Mouse (Mus musculus): ENCODE measurements around the gene Olfr466. TPM values are rescaled to one million over a fixed set of nuclear protein-coding genes. Genes with fewer than 3 reads are reported as not detected.

Gene Olfr466
- total RNA-seq (2022), result not detected

- DNase-seq (ENCODE audit: low spot score), result no peak
Observed at GRCm38 (mm10) chr13:65149940-65150339, at the start of gene Olfr466. TSS of gene Olfr466 (plus strand) at chr13:65150240.

- no peak for DNase-seq (ENCODE audit: low spot score)
Observed at GRCm38 (mm10) chr13:65100678-65101077, 49.4 kb upstream of the Olfr466 start.

GRCm38 (mm10) chr13:65101232-65101631 lies 48.8 kb upstream of the Olfr466 start:
- no peak for DNase-seq (ENCODE audit: low spot score)

GRCm38 (mm10) chr13:65111961-65112360 lies 38.1 kb upstream of the Olfr466 start:
- peak; percentile 6 for DNase-seq (ENCODE audit: low spot score)

- peak; percentile 94 for DNase-seq (ENCODE audit: low spot score)
Observed at GRCm38 (mm10) chr13:65112459-65113110, 37.5 kb upstream of the Olfr466 start, which contains the start of gene Mfsd14b. TSS of gene Mfsd14b (minus strand) at chr13:65112975.

GRCm38 (mm10) chr13:65113239-65113638 lies 36.8 kb upstream of the Olfr466 start:
- no peak for DNase-seq (ENCODE audit: low spot score)

- DNase-seq (ENCODE audit: low spot score), result no peak
Observed at GRCm38 (mm10) chr13:65120984-65121383, 29.1 kb upstream of the Olfr466 start.

GRCm38 (mm10) chr13:65122111-65122510 lies 27.9 kb upstream of the Olfr466 start:
- no peak for DNase-seq (ENCODE audit: low spot score)

GRCm38 (mm10) chr13:65127063-65127847 lies 22.8 kb upstream of the Olfr466 start:
- no peak for DNase-seq (ENCODE audit: low spot score)

GRCm38 (mm10) chr13:65137789-65138188 lies 12.3 kb upstream of the Olfr466 start, which contains the start of gene Olfr465-ps1:
TSS of gene Olfr465-ps1 (plus strand) at chr13:65138089.
- DNase-seq (ENCODE audit: low spot score), result no peak

GRCm38 (mm10) chr13:65174102-65174501 lies 24.1 kb downstream of the Olfr466 start:
- no peak for DNase-seq (ENCODE audit: low spot score)

- no peak for DNase-seq (ENCODE audit: low spot score)
Observed at GRCm38 (mm10) chr13:65175734-65176471, 25.9 kb downstream of the Olfr466 start.

GRCm38 (mm10) chr13:65176472-65177091 lies 26.5 kb downstream of the Olfr466 start:
- no peak for DNase-seq (ENCODE audit: low spot score)

GRCm38 (mm10) chr13:65200667-65201066 lies 50.6 kb downstream of the Olfr466 start:
- no peak for DNase-seq (ENCODE audit: low spot score)

Other genes starting within 250 kb of the Olfr466 start
- under 1 TPM in 1 of 4 experiments, not detected in 3; 0.03 TPM for gene Cntnap3, start 246.3 kb upstream of the Olfr466 start, total RNA-seq (2022)
- not detected for gene Spata31, start 232.8 kb upstream of the Olfr466 start, total RNA-seq (2022)
- gene Spata31d1c, start 117.2 kb upstream of the Olfr466 start, total RNA-seq (2022), result not detected
- gene Prss47, start 97.5 kb upstream of the Olfr466 start, total RNA-seq (2022), result not detected
- gene Mfsd14b, start 37.3 kb upstream of the Olfr466 start, total RNA-seq (2022), result 10 to 100 TPM; 11.7 to 14.3 (median 13.0) TPM
- not detected for gene Olfr465-ps1, start 12.2 kb upstream of the Olfr466 start, total RNA-seq (2022)
- not detected for gene Nlrp4f, start 55.7 kb downstream of the Olfr466 start, total RNA-seq (2022)
- not detected for gene Gm10775, start 109.3 kb downstream of the Olfr466 start, total RNA-seq (2022)
- gene Zfp369, start 128.6 kb downstream of the Olfr466 start, total RNA-seq (2022), result 10 to 100 TPM; 20.1 to 26.1 (median 21.2) TPM